Mouse (Mus musculus) spleen, adult 12 weeks (tissue): Measurements from ENCODE around the gene Gpr162.

Experiments
- DNase-seq: peaks from one replicate; pipeline ENCODE4 v3.0.0; 2022; ENCODE audit warnings: low spot score

Gpr162 gene

DNA sequence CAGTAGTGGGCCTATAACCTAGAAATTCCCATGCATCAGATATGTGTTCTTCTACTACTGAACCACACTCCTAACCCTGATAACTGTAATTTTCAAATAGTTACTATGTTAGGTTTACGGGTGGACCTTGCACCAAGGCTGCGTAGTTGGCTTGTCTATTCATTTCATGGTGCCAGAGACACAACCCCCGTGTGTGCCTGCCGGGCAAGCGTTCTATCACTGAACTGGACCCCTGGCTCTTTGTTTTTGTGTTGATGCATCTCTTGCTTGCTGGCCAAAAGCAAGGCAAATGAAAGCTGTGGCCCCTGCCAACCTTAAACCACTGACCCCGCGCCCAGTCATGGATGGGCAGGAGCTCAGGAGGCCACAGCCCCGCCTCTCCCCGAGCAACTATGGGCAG, 18.0 kb upstream of the Gpr162 start:
- DNase-seq, result no peak

DNA sequence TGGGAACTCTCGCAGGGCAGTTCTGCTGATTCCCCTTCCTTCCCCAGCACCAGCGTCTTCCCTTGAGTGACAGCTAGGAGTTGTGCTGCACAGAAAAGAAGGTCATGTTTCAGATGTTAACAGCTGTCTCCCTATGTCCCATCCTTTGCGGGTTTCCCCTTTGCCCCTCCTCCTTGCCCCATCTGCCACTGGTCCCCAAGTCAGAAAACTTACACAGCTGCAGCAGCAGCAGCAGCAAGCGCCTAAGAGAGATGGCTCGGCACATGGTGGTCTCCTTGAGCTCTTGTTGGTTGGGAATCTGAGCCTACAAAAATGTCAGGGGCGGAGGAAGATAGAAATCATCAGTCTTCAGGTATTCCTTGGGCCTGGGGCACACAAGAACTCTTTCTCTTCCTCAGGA, 15.6 kb upstream of the Gpr162 start:
- DNase-seq, result no peak

DNA sequence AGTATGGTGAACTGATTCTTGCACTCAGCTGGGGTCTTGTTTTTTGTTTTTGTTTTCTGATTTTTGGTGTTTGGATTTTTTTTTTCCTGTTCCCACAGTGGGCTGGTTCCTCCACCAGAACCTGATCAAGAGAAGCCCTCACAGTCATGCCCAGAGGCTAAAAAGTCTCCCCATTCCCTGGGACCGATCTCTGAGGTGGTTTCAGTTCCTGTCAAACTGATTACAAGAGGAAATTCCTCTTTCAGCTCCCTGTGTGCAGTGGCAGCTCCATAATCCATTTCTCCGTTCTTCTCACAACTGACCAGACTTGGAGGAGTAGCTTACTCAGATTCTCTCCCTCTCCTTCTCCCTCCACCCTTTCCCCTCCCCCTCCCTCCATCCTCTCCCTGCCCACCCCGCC, 10.6 kb upstream of the Gpr162 start:
- no peak for DNase-seq

DNA sequence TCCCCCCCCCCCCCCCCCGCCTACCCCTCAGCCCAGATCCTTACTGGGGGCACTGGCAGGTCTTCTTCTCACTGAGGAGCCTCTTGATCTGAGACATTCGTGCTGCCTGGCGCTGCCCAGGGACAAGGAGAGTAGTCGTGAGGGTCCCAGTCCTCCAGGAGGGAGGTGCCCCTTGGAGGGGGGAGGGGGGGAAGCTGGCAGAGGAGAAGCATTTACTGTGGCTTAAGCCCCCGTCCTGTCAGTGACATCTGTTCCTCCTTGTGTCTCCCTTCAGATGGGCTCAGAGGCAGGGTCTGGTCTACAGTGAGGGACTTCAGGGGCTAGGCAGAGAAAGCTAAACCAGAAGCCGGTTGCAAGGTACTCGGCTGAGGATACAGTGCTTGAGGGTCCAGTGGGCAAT, 2.8 kb upstream of the Gpr162 start:
- no peak for DNase-seq

DNA sequence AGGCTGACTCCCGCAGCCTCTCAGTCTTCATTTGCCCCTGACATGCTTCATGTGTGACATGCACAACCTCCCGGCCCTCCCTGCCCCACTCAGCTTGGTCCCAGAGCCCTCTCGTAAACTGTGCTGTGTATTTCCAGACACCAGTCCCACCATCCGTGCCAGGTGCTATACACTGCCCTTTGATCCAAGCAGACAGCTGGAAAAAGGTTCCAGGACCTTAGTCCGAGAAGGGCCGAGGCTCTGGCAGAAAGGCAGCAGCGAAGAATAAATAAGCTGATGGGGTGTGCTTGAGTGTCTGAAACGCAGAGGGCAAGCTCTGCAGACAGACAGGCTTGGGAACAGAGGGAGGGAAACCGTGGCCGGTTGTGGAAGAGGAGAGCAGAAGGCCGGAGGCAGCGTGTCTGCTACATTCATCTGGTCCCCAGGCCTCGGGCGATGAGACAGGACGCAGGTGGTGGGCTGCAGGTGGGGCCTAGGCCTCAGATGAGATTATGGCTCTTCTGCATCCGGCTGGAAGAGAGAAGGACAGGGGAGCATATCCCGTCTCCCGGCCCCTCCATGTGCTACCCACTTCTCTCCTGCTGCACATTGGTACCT, 2.1 kb upstream of the Gpr162 start:
- no peak for DNase-seq

DNA sequence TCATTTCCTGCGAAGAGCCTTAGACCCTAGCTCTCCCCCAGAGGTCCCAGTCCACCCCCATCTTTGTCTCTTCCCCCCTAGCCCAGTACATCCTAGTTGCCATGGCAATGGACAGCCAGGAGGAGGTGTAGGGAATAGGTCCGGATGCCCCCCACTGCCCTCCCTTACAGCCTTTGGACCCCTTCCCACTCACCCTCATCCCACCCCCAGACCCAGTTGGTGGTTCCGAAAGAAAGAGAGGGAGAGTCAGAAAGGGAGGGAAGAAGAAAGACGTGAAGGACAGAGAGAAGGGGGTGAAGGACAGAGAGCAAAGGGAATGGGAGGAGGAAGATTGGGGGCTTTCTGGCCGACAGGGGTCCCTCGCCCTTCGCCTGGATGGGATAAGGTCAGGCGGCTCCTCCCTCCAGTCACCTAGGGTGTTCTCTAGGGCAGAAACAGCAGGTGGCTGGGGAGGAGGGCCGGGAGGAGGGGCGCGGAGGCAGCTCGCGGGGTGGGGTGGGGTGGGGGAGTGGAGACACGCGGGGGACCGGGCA, 592 bp downstream of the Gpr162 start:
- no peak for DNase-seq

DNA sequence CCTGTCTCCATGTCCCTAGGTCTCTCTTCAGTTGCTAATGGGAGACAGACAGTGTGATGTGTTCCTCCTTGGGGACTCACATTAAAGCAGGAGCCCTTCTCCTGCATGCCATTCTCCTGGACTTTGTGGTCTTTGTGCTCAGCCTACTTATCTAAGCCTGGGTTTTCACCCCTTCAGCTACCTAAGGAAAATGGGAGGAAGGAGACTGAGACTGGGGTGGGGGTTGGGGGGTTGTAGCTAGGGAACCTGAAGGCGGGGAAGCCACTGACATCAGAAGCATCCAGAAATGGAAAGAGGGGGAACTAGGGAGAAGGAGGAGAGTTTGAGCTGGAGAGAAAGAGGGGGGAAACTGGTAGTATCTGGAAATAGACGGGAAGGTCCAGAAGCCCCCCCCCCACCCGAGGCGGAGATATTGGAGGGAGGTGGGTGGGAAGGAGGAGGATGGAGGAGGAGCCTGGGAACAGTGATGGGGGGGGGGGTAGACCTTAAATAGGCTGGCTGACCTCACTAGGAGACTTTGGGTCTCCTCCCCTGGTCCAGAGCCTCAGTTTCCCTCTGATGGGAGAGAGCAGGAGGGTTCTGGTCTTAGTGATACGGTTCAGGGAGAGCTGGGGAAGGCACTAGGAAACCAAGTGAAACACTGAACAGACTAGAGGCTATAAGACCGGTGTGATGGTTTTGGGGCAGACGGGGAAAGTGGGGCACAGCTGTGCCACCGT, 1.2 kb downstream of the Gpr162 start:
- no peak for DNase-seq

DNA sequence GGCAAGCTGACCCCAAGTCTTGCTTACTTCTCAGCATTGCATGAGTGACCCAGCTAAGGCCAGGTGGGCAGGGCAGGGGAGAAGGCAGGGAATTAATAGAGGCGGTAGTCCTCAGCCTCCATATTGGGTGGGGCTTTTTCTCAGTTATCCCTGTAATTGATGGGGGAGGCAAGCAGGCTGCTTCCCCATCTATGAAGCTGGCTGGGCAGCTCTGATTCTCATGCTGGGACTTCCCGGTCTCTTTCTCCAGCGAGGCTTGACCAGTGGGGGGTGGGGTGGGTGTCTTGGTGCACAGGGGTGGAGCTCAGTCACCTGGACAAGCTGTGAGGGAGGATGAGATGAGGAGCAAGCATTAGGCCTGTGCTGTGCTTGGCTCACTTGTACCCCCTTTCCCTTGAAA, 2.0 kb downstream of the Gpr162 start:
- no peak for DNase-seq

DNA sequence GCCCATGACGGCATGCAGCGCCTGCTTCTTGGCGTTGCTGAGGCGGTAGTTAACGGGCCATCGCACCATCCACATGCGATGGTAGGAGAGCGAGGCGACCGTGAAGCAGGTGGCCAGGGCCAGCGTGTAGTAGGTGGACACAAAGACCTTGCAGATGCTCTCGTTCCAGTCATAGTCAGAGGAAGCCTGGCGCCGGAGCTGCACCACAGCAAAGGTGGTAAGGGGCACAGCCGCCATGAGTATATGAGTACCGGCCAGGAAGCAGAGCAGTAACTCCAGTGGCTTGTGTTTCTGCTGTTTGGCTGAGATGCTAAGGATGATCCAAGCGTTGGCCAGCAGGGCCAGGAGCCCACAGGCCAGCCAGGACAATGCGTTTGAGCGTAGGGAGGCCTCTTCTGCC, 2.5 kb downstream of the Gpr162 start:
- no peak for DNase-seq

DNA sequence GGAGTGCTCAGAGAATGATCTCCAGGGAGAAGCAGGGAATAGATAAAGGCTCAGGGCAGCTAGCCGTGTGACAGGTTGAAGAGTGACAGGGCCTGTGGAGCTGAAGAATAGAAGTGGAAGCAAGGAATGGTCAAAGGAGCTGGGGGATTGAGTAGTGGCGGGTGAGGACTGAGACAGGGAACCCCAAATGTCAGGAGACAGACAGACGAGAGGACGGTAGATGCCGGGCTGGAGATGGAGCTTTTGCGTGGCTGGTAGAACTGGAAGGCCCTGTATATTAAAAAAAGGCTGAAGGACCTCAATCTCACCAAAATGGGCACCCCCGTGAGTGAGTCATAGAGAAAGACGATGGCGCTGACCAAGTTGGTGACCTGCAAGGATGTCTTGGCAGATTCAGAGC, 3.3 kb downstream of the Gpr162 start:
- DNase-seq, result no peak

DNA sequence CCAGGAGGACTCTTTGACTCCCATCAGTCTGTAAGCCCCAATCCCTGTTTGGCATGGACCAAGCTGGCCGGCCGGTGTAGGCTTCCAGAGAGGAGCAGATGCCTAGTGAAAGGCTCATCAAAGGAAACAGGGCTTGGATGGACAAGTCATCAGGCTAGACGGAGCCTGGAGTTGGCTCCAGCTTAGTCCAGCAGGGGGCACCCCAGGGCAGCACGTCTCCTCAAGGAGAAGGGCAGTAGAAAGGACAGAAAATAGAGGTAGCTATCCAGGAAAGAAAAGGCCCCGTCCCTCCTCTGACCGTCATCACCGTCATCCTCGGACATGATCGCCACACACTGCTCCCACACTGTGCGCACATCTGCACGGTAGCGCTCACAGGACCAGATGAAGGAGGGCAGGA, 4.1 kb downstream of the Gpr162 start:
- peak; percentile 63 for DNase-seq

DNA sequence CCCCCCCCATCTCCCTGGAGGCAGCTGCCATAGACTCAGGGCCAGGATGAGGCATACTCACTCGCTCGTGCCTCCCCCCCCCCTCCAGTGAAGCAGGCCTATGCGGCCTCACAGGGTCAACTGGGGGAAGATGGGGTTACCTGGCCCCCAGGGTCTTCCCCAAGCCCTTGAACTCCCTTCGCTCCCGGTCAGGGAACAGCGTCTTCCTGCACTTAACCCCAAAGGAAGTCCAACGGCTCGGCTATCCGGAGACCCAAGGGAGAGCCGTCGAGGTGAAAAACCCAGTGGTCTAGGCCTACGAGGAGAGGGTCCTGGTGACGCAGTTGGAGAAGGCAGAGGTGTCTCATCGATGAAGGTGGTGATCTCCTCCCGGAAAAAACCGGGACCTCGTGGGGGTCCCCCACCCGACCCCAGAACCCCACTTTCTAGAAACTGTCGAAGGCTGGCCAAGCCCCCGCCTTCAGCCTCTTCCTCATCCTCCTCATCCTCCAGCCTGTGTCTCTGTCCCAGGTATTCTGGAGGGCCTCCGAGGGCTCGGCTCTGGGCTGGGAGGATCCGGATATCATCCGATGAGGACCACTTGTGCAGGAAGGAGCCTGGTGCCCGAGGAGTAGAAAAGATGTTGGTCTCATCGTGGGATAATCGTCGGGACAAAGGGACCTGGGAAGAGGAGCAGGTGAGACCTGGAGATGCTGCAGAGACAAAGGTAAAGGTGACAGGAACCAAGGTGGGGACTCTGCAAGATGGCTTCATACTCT, 5.0 kb downstream of the Gpr162 start:
- no peak for DNase-seq

DNA sequence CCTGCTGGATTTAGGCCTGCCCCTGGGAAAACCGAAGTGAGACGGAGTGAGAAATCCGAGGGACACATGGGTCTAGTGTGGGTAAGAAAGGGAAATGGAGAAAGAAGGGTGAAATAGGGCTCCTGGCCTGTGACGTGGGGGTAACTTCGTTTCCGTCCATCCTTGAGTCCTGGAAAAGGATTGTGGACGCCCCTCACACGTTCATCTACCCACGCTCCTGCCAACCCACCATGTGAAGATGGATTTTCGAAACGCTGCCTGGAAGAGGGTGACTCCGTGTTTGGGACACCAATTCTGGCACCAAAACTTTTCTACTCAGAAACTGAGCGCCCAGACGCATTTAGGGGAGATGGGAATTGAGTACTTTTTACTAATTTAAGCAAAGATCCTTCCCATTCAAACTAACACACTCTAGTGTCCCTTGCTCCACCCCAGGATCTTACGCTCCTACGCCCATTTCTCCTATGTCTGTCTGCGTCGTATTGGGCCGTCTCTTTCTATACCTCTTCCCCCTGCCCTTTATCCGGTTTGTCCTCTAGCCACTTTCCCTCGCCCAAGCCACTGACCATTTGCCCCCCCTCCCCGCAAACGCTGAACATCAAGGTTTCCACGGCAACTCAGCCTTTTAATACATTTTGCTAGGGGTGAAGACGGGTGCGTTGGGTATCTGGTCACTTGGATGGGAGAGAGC, 5.8 kb downstream of the Gpr162 start:
- no peak for DNase-seq

DNA sequence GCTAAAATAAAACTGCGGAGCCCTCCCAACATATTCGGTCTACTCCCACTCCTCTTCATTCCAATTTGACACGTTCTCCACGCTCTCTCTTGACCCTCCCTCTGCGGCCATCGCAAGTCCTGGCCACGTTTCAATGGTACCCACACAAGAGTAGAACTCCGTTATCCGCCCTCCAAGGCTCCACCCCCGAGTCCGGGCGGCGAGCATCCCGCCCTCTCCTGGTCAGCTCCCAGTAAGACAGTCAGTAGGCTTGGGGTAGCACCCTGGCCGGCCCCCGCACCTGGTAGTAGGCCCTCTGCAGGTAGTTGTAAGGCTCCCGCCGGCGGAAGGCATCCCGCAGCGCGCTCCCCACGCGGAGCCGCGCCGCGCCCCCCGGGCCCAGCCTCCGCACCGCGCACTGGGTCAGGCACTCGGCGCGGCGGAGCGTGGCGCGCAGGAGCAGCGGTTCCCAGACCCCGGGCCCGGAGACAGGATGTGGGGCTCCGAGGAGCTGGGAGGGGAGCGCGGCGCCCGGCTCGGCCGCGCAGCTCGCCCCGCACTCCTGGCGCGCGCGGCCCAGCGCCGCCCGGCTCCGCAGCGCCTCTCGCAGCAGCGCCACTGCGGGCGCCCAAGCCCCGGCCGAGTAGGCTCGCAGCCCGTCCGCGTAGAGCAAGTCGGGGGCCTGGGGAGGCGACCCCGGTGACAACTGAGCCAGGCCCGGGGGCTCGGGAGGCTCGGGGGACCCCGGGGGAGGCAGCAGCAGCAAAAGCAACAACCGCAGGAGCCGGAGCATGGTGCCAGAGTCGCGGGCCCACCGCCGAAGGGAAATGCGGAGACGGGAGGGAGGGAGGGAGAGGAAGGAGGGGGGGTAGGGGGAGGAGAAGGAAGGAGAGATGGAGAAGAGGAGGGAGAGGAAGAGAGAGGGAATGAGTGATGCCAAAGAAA, 6.6 kb downstream of the Gpr162 start, which contains the start of gene P3h3:
TSS of gene P3h3 (minus strand) at position 837 of the 924 bp plus-strand sequence.
- peak; percentile 35 for DNase-seq

DNA sequence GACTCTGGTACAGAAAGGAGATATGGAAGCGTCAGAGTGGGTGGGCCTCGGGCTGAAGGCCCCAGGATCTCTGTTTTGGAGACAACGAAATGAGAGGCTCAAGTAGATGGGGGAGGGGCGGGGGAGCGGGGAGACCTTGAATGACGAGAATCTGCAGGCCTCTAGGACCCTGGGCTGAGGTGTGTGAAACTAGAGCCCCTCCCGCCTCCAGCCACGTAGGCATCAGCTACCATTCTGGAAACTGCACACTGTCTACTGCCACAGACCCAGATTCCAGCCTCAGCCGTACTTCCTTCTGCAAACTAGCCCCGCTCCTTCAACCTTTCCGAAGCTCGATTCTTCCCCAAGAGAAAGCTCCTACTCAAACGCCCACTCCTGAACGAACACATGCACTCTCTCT, 7.5 kb downstream of the Gpr162 start:
- no peak for DNase-seq

DNA sequence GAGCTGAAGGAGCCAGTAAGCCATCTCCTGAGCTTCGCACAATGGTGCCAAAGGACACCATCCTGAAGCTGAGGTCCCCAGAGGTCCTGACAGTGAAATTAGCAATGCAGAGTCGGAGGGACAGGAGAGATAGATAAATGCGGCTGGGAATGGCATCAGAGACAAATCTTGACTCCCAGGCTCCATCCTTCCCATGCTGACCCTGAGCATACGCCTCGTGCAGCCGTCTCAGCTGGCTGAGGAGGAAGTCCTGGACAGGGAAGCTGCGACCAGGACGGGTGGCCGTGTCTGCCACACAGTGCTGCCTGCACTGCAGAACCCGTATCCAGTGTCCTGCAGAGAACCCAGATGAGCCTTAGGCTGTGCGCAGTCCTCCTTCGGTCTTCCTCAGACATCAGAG, 9.1 kb downstream of the Gpr162 start:
- DNase-seq, result no peak

DNA sequence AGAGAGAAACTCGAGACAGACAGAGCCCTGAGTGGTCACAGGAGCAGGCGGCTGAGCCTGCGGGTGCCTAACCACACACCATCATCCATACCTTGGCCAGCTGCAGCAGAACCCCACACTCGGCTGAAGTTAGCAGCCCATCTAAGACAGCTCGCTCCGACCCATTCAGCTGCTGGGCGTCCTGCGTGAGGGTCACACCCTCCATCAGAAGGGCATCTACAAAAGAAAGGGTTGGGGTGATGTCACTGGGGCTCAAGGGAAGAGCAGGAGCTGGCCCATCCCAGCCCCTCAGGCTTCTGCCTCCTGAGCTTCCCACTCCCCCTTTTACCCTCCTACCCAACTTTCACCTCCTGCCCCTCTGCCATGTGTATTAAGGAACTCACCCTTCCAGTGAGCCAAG, 13.2 kb downstream of the Gpr162 start:
- DNase-seq, result no peak

DNA sequence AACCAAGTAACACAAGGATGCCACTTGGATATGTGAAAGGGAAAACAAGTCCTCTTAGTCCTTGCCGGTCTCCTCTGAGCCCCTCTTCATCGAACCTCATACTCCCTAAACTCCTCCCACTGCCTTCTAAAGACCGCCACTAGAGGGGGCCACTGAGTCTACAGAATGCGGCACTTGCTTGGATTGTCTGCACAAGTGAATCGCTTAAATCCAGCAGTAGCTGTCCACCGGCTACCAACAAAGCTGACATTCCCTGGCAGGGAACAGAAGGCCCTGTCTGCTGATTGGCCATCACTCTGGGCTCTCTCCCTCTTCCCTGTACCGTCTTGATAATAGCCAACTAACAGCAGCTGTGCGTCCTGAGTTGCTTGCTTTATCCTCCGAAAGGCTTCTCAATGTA, 16.5 kb downstream of the Gpr162 start:
- DNase-seq, result peak; percentile 79

DNA sequence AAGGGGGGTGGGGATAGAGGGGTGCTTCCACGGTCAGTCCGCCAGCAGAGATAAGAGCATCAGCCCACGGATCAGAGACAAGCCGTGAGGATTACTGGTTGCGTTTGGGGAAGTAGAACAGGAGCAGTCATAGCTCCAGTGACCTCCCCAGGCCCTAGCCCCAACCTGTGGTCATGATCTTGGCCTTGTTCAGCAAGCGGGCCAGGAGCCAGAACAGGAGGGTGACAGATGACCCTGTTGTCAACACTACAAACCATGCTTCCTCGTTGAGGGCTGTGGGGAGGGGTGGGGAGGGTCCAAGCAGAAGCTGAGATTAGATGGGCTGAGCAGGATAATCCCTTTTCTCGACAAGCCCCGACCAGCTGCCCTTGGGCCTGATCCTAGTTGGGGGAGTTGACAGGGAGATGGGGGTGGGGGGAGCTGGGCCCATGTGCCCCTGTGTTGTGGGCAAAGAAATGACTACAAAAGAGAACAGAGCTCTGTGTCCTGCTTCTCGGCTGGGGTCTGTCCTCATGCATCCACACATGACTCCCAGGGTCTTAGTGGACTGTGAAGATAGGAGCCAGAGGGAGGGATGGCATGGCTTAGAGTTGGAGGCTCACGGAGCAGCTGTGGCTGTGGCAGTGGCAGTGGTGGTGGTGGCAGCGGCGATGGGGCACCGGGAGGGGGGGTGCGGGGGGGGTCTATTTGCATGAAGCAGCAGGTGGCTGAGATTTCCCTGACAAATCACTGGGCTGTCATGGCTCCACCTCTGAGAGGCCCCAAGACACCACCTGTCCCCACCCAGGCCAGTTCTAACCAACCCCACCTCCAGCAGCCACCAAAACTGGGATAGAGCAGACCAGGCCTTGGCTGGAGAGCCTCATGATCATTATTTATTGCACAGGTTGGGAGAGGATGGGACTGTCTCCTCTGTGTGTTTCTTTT, 23.3 kb downstream of the Gpr162 start, which contains the start of gene Gnb3:
TSS of gene Gnb3 (minus strand) at position 35 of the 927 bp plus-strand sequence.
- DNase-seq, result no peak

DNA sequence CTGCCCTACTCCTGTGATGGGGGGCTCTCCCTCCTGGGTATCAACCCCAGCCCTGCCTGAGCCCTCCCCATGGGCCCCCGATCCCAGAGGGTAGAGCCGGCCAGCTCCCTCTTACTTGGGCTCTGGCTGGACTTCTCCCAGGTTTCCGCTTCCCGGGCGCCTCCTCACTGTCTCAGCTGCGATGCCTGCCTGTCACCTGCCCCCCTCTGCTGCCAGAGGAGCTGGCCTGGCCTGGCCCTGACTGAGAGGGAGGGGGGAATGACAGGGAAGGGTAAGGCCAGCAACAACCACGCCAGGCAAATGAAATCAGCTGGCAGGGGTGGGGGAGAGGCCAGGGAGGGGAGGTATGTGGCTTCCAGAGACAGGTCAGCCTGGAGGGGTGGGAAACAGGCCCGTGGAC, 24.0 kb downstream of the Gpr162 start:
- no peak for DNase-seq
